Mouse (Mus musculus) thymus, postnatal 0 days (tissue): ENCODE measurements around the gene Pla2g4f. TPM values are rescaled to one million over a fixed set of nuclear protein-coding genes. Genes with fewer than 3 reads are reported as not detected.
A peak's percentile ranks its signal among the peaks of the same experiment; 100 is the strongest.

Experiments
- DNase-seq: peaks from one replicate; pipeline ENCODE4 v3.0.0-alpha.2; 2015; ENCODE audit warnings: low spot score
- polyA plus RNA-seq: library from polyadenylated mRNA; unstranded; fragments of >200 nt; fragmentation: Nextera tagmentation; extraction: Ambion mirVana; gene quantifications from 2 replicates; pipeline ENCODE4 v1.2.1, GENCODE M21; 2015

The Pla2g4f gene
- polyA plus RNA-seq = 0.30 and 0.32 TPM in 2 replicates

- no peak for DNase-seq
Observed at GRCm38 (mm10) chr2:120313976-120314375, at the start of gene Pla2g4f. Gene Pla2g4f (minus strand): TSS chr2:120314165.

- DNase-seq = no peak
Observed at GRCm38 (mm10) chr2:120360425-120360824, 46.5 kb upstream of the Pla2g4f start.

DNA sequence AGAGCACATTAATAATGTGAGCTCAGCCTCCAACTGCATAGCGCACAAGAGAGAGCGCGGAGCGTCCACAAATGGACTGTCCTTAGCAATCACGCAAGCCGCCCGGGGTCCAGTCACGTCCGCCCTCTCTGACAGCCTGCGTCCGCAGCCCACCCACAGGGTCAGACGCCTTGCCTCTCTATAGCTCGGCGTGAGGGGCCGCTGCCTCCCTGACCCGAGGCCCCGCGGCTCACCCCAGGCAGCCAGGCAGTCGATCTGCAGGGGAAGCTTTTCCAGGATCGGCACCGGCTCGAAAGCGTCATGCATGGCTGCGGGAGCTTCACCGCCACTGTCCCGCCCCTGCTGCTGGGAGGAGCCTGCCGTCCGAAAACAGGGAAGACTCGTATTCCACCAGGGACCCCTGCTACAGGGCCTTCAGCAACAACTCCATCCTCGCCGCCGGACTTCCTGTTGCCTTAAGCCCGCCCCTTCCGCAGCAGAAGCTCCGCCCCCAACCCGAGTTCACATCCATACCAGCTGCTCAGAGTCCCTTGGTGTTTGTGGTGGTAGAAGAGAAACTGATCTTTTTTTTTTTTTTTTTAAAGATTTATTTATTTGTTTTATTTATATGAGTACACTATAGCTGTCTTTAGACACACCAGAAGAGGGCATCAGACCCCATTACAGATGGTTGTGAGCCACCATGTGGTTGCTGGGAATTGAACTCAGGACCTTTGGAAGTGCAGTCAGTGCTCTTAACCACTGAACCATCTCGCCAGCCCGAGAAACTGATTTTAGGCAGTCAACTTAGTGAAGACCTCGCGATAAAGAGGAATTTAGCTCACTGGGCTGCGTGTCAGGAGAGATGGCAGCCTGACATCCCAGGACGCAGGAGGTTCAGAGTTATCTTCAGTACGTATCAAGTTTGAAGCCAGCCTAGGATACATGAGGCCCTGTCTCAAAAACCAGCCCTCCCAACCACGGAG lies 39.0 kb upstream of the Pla2g4f start, which contains the start of gene Vps39:
TSS of gene Vps39 (minus strand) at position 456 of the 965 bp plus-strand sequence.
- DNase-seq = peak; percentile 87

DNA sequence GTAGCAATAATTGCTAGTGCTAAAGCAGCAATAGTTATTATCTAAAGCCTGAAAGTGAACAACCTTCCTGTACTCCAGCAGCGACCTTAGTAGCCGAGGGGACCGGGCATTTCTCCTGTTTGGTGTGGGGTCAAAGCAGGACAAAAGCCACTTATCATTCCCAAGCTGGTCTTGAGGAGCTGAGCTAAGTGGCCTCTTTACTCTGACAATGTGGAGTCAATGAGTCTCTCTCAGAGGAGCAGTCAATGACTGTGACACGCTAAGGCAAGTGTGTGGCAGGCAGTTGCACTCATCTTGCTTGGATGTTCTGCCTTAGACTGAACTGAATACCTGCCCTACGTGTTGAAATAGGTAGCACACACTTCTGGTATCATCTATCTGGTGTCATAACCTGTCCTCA lies 37.4 kb upstream of the Pla2g4f start:
- DNase-seq = no peak

DNA sequence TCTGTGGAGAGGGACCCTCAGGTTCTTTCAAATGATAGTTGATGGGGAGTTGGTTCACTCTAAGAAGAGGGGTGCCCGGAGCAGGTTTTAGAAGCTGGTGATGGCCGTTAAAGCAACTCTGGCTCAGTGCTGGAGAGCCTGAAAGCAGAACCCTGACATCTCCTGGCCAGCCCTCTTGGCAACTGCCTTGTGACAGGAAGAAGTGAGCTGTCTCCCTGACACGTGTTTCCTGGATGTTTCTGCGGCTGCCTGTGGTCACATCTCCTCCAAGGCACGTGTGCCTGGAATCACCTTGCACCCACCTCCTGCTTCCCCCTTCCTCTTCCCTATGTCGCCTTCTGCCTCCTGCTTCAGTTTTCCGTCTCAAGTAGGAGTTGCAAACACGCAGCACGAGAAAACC lies 34.2 kb upstream of the Pla2g4f start:
- peak; percentile 30 for DNase-seq

- no peak for DNase-seq
Observed at GRCm38 (mm10) chr2:120341741-120342140, 27.8 kb upstream of the Pla2g4f start.

GRCm38 (mm10) chr2:120337886-120338285 lies 23.9 kb upstream of the Pla2g4f start:
- DNase-seq = no peak

DNA sequence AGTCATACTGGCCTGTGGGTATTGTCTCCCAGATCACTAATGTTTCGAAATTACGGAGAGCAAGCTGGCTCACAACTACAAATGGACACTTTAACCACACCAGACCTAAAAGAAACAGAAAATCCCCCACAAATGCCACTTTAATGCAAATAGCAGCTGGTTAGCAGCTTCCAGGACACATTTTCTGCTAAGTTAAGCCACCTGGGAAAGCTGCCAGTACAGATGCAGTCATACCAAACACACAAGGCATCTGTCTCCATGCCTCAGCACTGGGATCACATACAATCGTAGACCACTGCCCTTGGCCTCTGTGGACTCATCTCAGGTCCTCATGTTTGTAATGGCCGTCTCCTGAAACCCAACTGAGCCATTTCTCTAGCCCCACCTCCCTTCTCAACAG lies 17.6 kb upstream of the Pla2g4f start:
- DNase-seq = no peak

GRCm38 (mm10) chr2:120315077-120315476 lies 1.1 kb upstream of the Pla2g4f start:
- no peak for DNase-seq

GRCm38 (mm10) chr2:120314487-120314886 lies 522 bp upstream of the Pla2g4f start:
- DNase-seq = no peak

- no peak for DNase-seq
Observed at GRCm38 (mm10) chr2:120312276-120312825, 1.6 kb downstream of the Pla2g4f start.

DNA sequence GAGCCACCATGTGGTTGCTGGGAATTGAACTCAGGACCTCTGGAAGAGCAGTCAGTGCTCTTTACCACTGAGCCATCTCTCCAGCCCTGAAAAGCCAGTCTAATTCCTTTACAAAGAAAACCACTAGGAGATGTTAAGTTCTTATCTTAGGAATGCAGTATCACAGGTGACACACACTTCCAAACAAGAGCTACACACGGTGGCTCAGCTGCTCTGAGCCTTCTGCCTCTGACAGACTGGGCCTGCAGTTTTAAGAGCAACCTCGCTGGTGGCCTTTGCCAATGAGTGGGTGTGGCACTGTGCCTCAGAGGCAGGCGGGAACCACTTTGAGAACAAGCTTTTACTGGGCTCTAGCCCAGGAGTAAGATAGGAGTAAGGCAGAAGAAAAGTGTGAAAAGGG lies 9.9 kb downstream of the Pla2g4f start:
- no peak for DNase-seq

- no peak for DNase-seq
Observed at GRCm38 (mm10) chr2:120301076-120301475, 12.9 kb downstream of the Pla2g4f start.

DNA sequence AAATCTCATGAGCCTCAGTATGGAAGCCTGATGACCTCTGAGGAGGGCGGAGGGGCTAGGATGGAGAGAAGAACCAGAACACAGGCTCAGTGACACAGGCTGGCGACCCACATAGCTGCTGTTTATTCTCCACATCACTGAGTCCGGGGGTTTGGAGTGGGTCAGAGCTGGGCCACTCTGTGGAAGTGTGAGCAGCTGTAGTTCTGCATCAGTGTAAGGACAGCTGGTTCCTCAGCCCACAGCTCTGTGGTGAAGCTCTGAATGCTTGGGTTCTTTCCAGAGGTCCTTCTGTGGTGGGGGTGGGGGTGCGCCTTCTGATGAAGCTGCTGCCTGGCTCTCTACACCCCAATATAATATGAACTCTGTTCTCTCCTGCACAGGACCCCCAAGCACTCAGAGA lies 14.1 kb downstream of the Pla2g4f start:
- no peak for DNase-seq

DNA sequence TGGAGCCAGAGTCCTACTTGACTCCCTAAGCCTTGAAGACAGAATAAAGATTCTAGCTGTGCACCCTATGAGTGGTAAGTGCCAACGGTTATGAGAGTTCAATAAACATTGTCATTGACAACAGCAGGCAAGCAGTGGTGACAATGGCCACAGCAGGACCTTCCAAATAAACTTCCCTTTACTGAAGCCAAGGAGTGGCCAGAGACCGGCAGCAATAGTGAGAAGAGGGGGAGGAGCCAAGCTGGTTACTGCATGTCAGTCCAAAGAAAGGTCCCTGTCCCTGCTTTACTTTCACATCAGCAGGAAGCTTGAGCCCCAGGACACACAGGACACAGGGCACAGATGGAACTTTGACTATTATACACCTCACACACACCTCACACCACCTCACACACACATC lies 17.8 kb downstream of the Pla2g4f start:
- no peak for DNase-seq

GRCm38 (mm10) chr2:120291471-120292078 lies 22.4 kb downstream of the Pla2g4f start:
- DNase-seq = no peak

DNA sequence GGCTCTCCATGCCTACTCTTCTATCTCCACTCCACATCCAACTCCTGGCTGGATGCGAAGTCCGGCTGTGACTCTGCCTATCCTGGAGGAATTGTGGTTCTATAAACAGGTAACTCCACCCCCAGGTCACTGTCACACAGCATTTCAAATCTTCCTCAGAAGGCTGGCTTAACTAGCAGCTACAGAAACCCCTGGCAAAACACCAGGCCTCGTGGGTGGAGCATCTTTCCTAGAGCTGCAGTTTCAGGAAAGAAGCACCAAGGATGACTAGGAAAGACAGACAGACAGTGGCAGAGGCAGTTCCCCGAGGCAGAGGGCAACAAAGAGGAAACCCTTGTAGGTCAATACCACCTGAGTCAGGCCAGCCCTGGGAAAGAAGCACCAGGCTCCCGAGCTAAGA lies 25.0 kb downstream of the Pla2g4f start, which contains the start of gene Pla2g4d:
TSS of gene Pla2g4d (minus strand) at position 203 of the 400 bp plus-strand sequence.
- DNase-seq = no peak

DNA sequence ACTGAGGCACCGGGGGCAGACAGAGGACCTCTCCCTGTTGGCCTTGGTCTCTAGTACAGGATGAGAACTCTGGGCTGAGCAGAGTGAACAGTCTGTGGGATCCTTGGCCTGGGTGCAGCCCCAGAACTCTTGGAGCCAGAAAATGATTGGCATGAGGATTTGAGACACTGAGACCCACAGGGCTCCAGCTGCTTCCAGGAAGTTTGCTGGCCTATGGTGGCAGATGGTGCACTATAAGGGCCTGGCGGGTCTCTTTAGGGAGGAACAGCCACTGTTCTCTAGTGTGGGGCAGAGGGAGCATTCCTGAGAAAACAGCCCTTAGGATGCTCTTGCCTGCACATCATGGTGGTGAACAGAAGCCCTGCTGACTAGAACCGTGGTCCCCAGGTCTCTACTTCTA lies 25.6 kb downstream of the Pla2g4f start:
- DNase-seq = no peak

DNA sequence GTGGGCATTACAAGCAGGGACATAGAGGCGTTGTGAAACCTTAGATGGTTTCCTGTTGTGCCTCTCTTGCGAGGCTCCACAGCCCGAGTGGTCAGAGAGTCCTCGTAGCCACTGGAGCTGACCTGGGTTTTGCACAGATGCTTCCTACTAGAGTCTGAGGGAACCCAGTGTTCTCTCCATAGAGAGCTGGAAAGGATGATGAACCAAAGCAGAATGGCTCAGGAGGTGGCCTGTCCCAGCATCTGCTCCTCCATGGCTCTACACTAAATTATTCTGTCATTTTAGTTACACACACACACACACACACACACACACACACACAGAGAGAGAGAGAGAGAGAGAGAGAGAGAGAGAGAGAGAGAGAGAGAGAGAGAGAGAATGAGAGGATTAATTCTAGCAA lies 28.3 kb downstream of the Pla2g4f start:
- DNase-seq = no peak

DNA sequence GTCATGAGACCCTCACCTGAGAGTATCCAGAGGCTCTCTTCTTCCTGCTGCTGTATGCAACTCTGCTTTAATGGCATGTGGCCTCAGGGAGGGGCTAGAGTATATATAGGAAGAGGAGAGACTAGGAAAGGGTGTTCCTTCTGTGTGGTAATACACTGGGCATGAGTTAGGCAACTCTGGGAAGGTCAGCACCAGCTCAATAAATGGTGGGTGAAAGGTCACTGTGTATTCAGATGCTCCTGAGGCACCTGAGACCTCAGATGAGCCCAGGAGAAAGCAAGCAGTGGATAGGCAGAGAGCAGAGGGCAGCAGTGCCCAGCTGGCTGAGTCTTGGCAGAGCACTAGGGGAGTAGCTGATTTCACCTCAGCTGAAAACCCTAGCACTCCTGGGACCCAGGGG lies 29.3 kb downstream of the Pla2g4f start:
- no peak for DNase-seq

GRCm38 (mm10) chr2:120284094-120284493 lies 29.9 kb downstream of the Pla2g4f start:
- DNase-seq = no peak

- DNase-seq = no peak
Observed at GRCm38 (mm10) chr2:120283550-120283949, 30.4 kb downstream of the Pla2g4f start.
